Mouse (Mus musculus) E14TG2a.4 (cell line): ENCODE data around the gene Wbp4.

Experiments
- CTCF ChIP-seq: conservative IDR thresholded peaks from 2 replicates; pipeline ENCODE4 v1.5.1; 2014; ENCODE audit warnings: low read length
- NANOG ChIP-seq: IDR thresholded peaks from 2 replicates; pipeline ENCODE4 v1.6.1; 2014; ENCODE audit warnings: borderline replicate concordance, low read length, mixed read lengths
- POU5F1 ChIP-seq: IDR thresholded peaks from 2 replicates; pipeline ENCODE4 v1.6.1; 2014; ENCODE audit warnings: low read length, borderline replicate concordance

- TF ChIP-seq CTCF = no peak
- no peak for TF ChIP-seq POU5F1
- TF ChIP-seq NANOG = no peak
These were observed 15.7 kb downstream of the Wbp4 start for GRCm38 (mm10) chr14:79465623-79466022.
